ENCODE assay signal across 15 mouse cellular contexts in genomic region chr9:68402176-68402845, GRCm38 (mm10).
A peak's percentile ranks its signal among the peaks of the same experiment; 100 is the strongest.
DNase-seq lines count a peak whose midpoint lies in the region; ATAC-seq lines count a peak whose summit lies in the region.
"Had no signal": no experiment of that assay in that cellular context is flagged by ENCODE, and none has a peak within 500 bp of the region (broad histone marks: within the 10 kb centered on the region; RNA-seq: fewer than 3 reads in every experiment).

No protein-coding gene starts in this region.

- WGBS in lung, embryonic 16.5 days: 44% methylated on average over 8 of the region's 8 CpGs

- H3K4me3 ChIP-seq in lung, embryonic 16.5 days (ENCODE audit: low read length): no peak overlapping the region
- H3K4me3 ChIP-seq: embryonic facial prominence, embryonic 15.5 days; heart, embryonic 13.5 days; limb, embryonic 12.5 days; midbrain, embryonic 10.5 days; stomach, embryonic 15.5 days had no signal

- H3K4me1 ChIP-seq in lung, embryonic 16.5 days (replicated peaks; ENCODE audit: control insufficient read depth, insufficient read depth, low read length): no peaks in the 10 kb centered on the region
- H3K4me1 ChIP-seq: limb, embryonic 12.5 days; stomach, embryonic 15.5 days had no signal

- no peak overlapping the region for H3K27ac ChIP-seq in lung, embryonic 16.5 days (ENCODE audit: low read length)
- H3K27ac ChIP-seq: embryonic facial prominence, embryonic 15.5 days; heart, embryonic 13.5 days; limb, embryonic 12.5 days; midbrain, embryonic 10.5 days; stomach, embryonic 15.5 days had no signal

- H3K9me3 ChIP-seq in lung, embryonic 16.5 days (ENCODE audit: control insufficient read depth, low read length): no peaks in the 10 kb centered on the region
- H3K9me3 ChIP-seq: embryonic facial prominence, embryonic 15.5 days; heart, embryonic 13.5 days; limb, embryonic 12.5 days; midbrain, embryonic 10.5 days; stomach, embryonic 15.5 days had no signal

- H3K9ac ChIP-seq in lung, embryonic 16.5 days (ENCODE audit: low read length): no peak overlapping the region
- H3K9ac ChIP-seq: embryonic facial prominence, embryonic 15.5 days; heart, embryonic 13.5 days; limb, embryonic 12.5 days; stomach, embryonic 15.5 days had no signal

- peak; percentile 45 for DNase-seq in cerebellum, postnatal 10 days
- DNase-seq in cerebellum, adult 8-10 months: no peak
- no peak for DNase-seq in lung, adult 18-20 months
- DNase-seq in heart, postnatal 4 days: peak; percentile 27
- peak; percentile 15 for DNase-seq in right cerebral cortex, postnatal 14 days
- no peak for DNase-seq in embryo, embryonic 11 days
- no peak for DNase-seq in T-cell, adult 2 months (ENCODE audit: low spot score)

- H3K36me3 ChIP-seq in lung, embryonic 16.5 days (ENCODE audit: control insufficient read depth, insufficient read depth, low read length): no peaks in the 10 kb centered on the region
- H3K36me3 ChIP-seq: embryonic facial prominence, embryonic 15.5 days; heart, embryonic 13.5 days; limb, embryonic 12.5 days; midbrain, embryonic 10.5 days; stomach, embryonic 15.5 days had no signal

- no peaks in the 10 kb centered on the region for H3K27me3 ChIP-seq in lung, embryonic 16.5 days (ENCODE audit: control insufficient read depth, insufficient read depth, low read depth, low read length)
- H3K27me3 ChIP-seq: embryonic facial prominence, embryonic 15.5 days; heart, embryonic 13.5 days; limb, embryonic 12.5 days; stomach, embryonic 15.5 days had no signal

- H3K4me2 ChIP-seq in lung, embryonic 16.5 days (ENCODE audit: low read depth, low read length): no peak overlapping the region
- H3K4me2 ChIP-seq: embryonic facial prominence, embryonic 15.5 days; heart, embryonic 13.5 days; limb, embryonic 12.5 days; stomach, embryonic 15.5 days had no signal

- ATAC-seq in lung, embryonic 16.5 days (ENCODE audit: low read depth): peak; percentile 65; the same call in 1 of the 2 replicates
- ATAC-seq: intestine, postnatal 0 days; Patski had no signal

Comparison
In these comparisons a context has a peak if more than half of its experiments do, and no peak if none do; other contexts are left out.
1. DNase-seq: peak in cerebellum, postnatal 10 days (2 of 2), heart, postnatal 4 days (single experiment) and right cerebral cortex, postnatal 14 days (single experiment); none in cerebellum, adult 8-10 months (single experiment), lung, adult 18-20 months (0 of 2), embryo, embryonic 11 days (single experiment) and T-cell, adult 2 months (single experiment).